Mouse (Mus musculus) myocyte (in vitro differentiated cells): Measurements from ENCODE around the gene Epb41l4b. TPM values are rescaled to one million over a fixed set of nuclear protein-coding genes. Genes with fewer than 3 reads are reported as not detected.

Experiments used
- H3K27me3 ChIP-seq: one replicate; pipeline ENCODE4 v1.6.1; 2011; ENCODE audit not compliant: control insufficient read depth, insufficient read depth, insufficient read length
- H3K36me3 ChIP-seq: one replicate; pipeline ENCODE4 v1.6.1; 2011; ENCODE audit not compliant: control insufficient read depth, insufficient read depth
- H3K4me2 ChIP-seq: one replicate; pipeline ENCODE4 v1.6.1; 2011; ENCODE audit warnings: low read depth, control low read depth
- H3K4me3 ChIP-seq: one replicate; pipeline ENCODE4 v1.5.1; 2011; ENCODE audit warnings: mild to moderate bottlenecking, control low read depth, moderate library complexity
- H3K79me2 ChIP-seq: one replicate; pipeline ENCODE4 v1.6.1; 2011; ENCODE audit not compliant: control insufficient read depth, insufficient read depth
- H3ac ChIP-seq: one replicate; pipeline ENCODE4 v1.6.1; 2011; ENCODE audit not compliant: control insufficient read depth, insufficient read length
- CEBPB ChIP-seq: IDR thresholded peaks from 2 replicates; pipeline ENCODE4 v1.6.1; 2011; ENCODE audit warnings: mild to moderate bottlenecking, moderate library complexity; ENCODE audit not compliant: poor library complexity, insufficient read depth, severe bottlenecking
- E2F4 ChIP-seq: IDR thresholded peaks from one replicate; pipeline ENCODE4 v1.6.1; 2011; ENCODE audit warnings: mild to moderate bottlenecking, control low read depth, moderate library complexity; ENCODE audit not compliant: insufficient read depth
- MAX ChIP-seq: IDR thresholded peaks from one replicate; pipeline ENCODE4 v1.6.1; 2011; ENCODE audit warnings: low read depth, mild to moderate bottlenecking, control low read depth
- MYOD1 ChIP-seq, 3 experiments: IDR thresholded peaks; one replicate each; pipeline ENCODE4 v1.6.1; 2011; ENCODE audit warnings: control low read depth in 2 of 3, low read depth in 2 of 3, mild to moderate bottlenecking in 2 of 3, moderate library complexity in 1 of 3; ENCODE audit not compliant: insufficient read length in 2 of 3, control insufficient read depth in 1 of 3
- MYOG ChIP-seq, 3 experiments: IDR thresholded peaks; one replicate each; pipeline ENCODE4 v1.6.1; 2011; ENCODE audit warnings: control low read depth in 2 of 3, low read depth in 2 of 3, mild to moderate bottlenecking in 2 of 3; ENCODE audit not compliant: insufficient read length in 2 of 3, control insufficient read depth in 1 of 3, insufficient read depth in 1 of 3
- POLR2A ChIP-seq: IDR thresholded peaks from one replicate; pipeline ENCODE4 v1.6.1; 2011; ENCODE audit warnings: low read depth, mild to moderate bottlenecking, control low read depth, moderate library complexity; ENCODE audit not compliant: insufficient read length
- POLR2AphosphoS2 ChIP-seq: IDR thresholded peaks from one replicate; pipeline ENCODE4 v1.6.1; 2011; ENCODE audit warnings: low read depth, control low read depth; ENCODE audit not compliant: insufficient read length
- REST ChIP-seq: IDR thresholded peaks from one replicate; pipeline ENCODE4 v1.6.1; 2011; ENCODE audit warnings: mild to moderate bottlenecking, control low read depth, moderate library complexity; ENCODE audit not compliant: insufficient read depth, insufficient read length
- SRF ChIP-seq: IDR thresholded peaks from one replicate; pipeline ENCODE4 v1.6.1; 2011; ENCODE audit warnings: low read depth; ENCODE audit not compliant: control insufficient read depth, insufficient read length
- TCF12 ChIP-seq: IDR thresholded peaks from one replicate; pipeline ENCODE4 v1.6.1; 2011; ENCODE audit warnings: mild to moderate bottlenecking, control low read depth; ENCODE audit not compliant: poor library complexity, insufficient read depth, severe bottlenecking
- TCF3 ChIP-seq: IDR thresholded peaks from one replicate; pipeline ENCODE4 v1.6.1; 2011; ENCODE audit warnings: low read depth, control low read depth; ENCODE audit not compliant: insufficient read length
- USF1 ChIP-seq: IDR thresholded peaks from one replicate; pipeline ENCODE4 v1.6.1; 2011; ENCODE audit warnings: low read depth, mild to moderate bottlenecking, control low read depth, moderate library complexity
- polyA plus RNA-seq: library from polyadenylated mRNA; unstranded; fragments of >200 nt; fragmentation: generic; extraction: Trizol; gene quantifications from one replicate; pipeline ENCODE4 v1.2.1, GENCODE M21; 2012; ENCODE audit warnings: missing spikeins

The Epb41l4b gene
- polyA plus RNA-seq, 1 experiment = 0.31 TPM

- Histone ChIP-seq H3K79me2 (no peaks in the 10 kb centered on the region), H3K27me3 (no peaks in the 10 kb centered on the region), H3ac (no peak overlapping the region), H3K4me2 (no peak overlapping the region), H3K4me3 (no peak overlapping the region), H3K36me3 (no peaks in the 10 kb centered on the region)
- TF ChIP-seq TCF3 = no peak
- TF ChIP-seq POLR2AphosphoS2 = no peak
- TF ChIP-seq REST = no peak
- no peak for TF ChIP-seq MYOG (IDR thresholded peaks at IDR 0.05; ENCODE audit: control insufficient read depth in 1 of 3, insufficient read depth in 1 of 3, insufficient read length in 2 of 3, low read depth in 2 of 3)
- TF ChIP-seq TCF12 = no peak
- no peak for TF ChIP-seq MYOD1 (IDR thresholded peaks at IDR 0.05; ENCODE audit: control insufficient read depth in 1 of 3, insufficient read length in 2 of 3, low read depth in 2 of 3)
- TF ChIP-seq CEBPB = no peak
- TF ChIP-seq SRF = no peak
- no peak for TF ChIP-seq USF1
- TF ChIP-seq E2F4 = no peak
- TF ChIP-seq POLR2A = no peak
- TF ChIP-seq MAX = no peak
Observed at GRCm38 (mm10) chr4:57166922-57167870, 24.0 kb upstream of the Epb41l4b start.

GRCm38 (mm10) chr4:57165654-57166053 is 22.4 kb upstream of the Epb41l4b start:
- no peak overlapping the region for H3K4me2 ChIP-seq
- TF ChIP-seq MYOD1 (IDR thresholded peaks at IDR 0.05; ENCODE audit: control insufficient read depth in 1 of 3, insufficient read length in 2 of 3, low read depth in 2 of 3) = no peak
- TF ChIP-seq MAX = no peak
- no peak for TF ChIP-seq REST
- no peak for TF ChIP-seq TCF12
- no peak for TF ChIP-seq SRF
- no peak for TF ChIP-seq E2F4
- no peak for TF ChIP-seq POLR2AphosphoS2
- no peak for TF ChIP-seq CEBPB
- no peaks in the 10 kb centered on the region for H3K27me3 ChIP-seq
- no peaks in the 10 kb centered on the region for H3K79me2 ChIP-seq
- H3K36me3 ChIP-seq = no peaks in the 10 kb centered on the region
- no peak overlapping the region for H3K4me3 ChIP-seq
- H3ac ChIP-seq = no peak overlapping the region

GRCm38 (mm10) chr4:57164578-57165210 is 21.5 kb upstream of the Epb41l4b start:
- no peak overlapping the region for H3ac ChIP-seq
- no peak for TF ChIP-seq USF1
- TF ChIP-seq POLR2A = no peak
- TF ChIP-seq TCF12 = no peak
- H3K36me3 ChIP-seq = no peaks in the 10 kb centered on the region

GRCm38 (mm10) chr4:57162789-57163722 is 19.8 kb upstream of the Epb41l4b start:
- TF ChIP-seq MYOD1 (IDR thresholded peaks at IDR 0.05; ENCODE audit: control insufficient read depth in 1 of 3, insufficient read length in 2 of 3, low read depth in 2 of 3) (peak in 2 of 3 experiments; percentile 25 to 33), POLR2A (no peak)
- H3K27me3 ChIP-seq = no peaks in the 10 kb centered on the region
- no peak overlapping the region for H3K4me3 ChIP-seq
- H3ac ChIP-seq = no peak overlapping the region
- no peak overlapping the region for H3K4me2 ChIP-seq
- H3K79me2 ChIP-seq = no peaks in the 10 kb centered on the region
- H3K36me3 ChIP-seq = no peaks in the 10 kb centered on the region

More at GRCm38 (mm10) chr4:57164578-57165210, 21.5 kb upstream of the Epb41l4b start:
- no peak overlapping the region for H3K4me2 ChIP-seq
- H3K79me2 ChIP-seq = no peaks in the 10 kb centered on the region
- H3K27me3 ChIP-seq = no peaks in the 10 kb centered on the region
- no peak overlapping the region for H3K4me3 ChIP-seq

- H3ac ChIP-seq = no peak overlapping the region
- H3K27me3 ChIP-seq = no peaks in the 10 kb centered on the region
- no peak overlapping the region for H3K4me3 ChIP-seq
- no peak for TF ChIP-seq SRF
- H3K4me2 ChIP-seq = no peak overlapping the region
- H3K79me2 ChIP-seq = no peaks in the 10 kb centered on the region
- H3K36me3 ChIP-seq = no peaks in the 10 kb centered on the region
Observed at GRCm38 (mm10) chr4:57160571-57160970, 17.3 kb upstream of the Epb41l4b start.
